Mouse (Mus musculus): ENCODE results near the gene Ctnnd2. TPM values are rescaled to one million over a fixed set of nuclear protein-coding genes. Genes with fewer than 3 reads are reported as not detected.

Gene Ctnnd2
- polyA plus RNA-seq, 1 experiment from 2014 or later, result 1.3 TPM

GRCm38 (mm10) chr15:30640651-30641050 is 468.3 kb downstream of the Ctnnd2 start:
- Histone ChIP-seq H3K4me3 (ENCODE audit: low read length) (no peak overlapping the region), H3K36me3 (ENCODE audit: control insufficient read depth, insufficient read depth, low read length) (no peaks in the 10 kb centered on the region), H3K4me2 (ENCODE audit: low read depth, low read length) (no peak overlapping the region), H3K9ac (ENCODE audit: low read depth, low read length) (no peak overlapping the region), H3K27me3 (replicated peaks; ENCODE audit: control insufficient read depth, insufficient read depth, low read length) (no peaks in the 10 kb centered on the region), H3K4me1 (ENCODE audit: control insufficient read depth, insufficient read depth, low read length) (no peaks in the 10 kb centered on the region), H3K27ac (ENCODE audit: low read length) (no peak overlapping the region), H3K9me3 (ENCODE audit: control insufficient read depth, low read length) (no peaks in the 10 kb centered on the region)
- WGBS, result 90% methylated on average over 5 of the region's 5 CpGs
- no peak for ATAC-seq

GRCm38 (mm10) chr15:30645688-30646087 is 473.3 kb downstream of the Ctnnd2 start:
- 52% methylated on average over 1 of the region's 1 CpGs for WGBS
- H3K4me2 ChIP-seq (ENCODE audit: low read depth, low read length), result no peak overlapping the region
- peaks cover 10% of the 10 kb centered on the region; the same call in 1 of the 2 replicates for H3K27me3 ChIP-seq (replicated peaks; ENCODE audit: control insufficient read depth, insufficient read depth, low read length)
- H3K36me3 ChIP-seq (ENCODE audit: control insufficient read depth, insufficient read depth, low read length), result no peaks in the 10 kb centered on the region
- H3K9ac ChIP-seq (ENCODE audit: low read depth, low read length), result no peak overlapping the region
- 0 out of 2 replicates have a peak, but pooled peaks cover 3% of the 10 kb centered on the region for H3K4me1 ChIP-seq (ENCODE audit: control insufficient read depth, insufficient read depth, low read length)
- H3K9me3 ChIP-seq (ENCODE audit: control insufficient read depth, low read length), result no peaks in the 10 kb centered on the region
- no peak for ATAC-seq
- H3K4me3 ChIP-seq (ENCODE audit: low read length), result no peak overlapping the region
- H3K27ac ChIP-seq (ENCODE audit: low read length), result no peak overlapping the region

DNA sequence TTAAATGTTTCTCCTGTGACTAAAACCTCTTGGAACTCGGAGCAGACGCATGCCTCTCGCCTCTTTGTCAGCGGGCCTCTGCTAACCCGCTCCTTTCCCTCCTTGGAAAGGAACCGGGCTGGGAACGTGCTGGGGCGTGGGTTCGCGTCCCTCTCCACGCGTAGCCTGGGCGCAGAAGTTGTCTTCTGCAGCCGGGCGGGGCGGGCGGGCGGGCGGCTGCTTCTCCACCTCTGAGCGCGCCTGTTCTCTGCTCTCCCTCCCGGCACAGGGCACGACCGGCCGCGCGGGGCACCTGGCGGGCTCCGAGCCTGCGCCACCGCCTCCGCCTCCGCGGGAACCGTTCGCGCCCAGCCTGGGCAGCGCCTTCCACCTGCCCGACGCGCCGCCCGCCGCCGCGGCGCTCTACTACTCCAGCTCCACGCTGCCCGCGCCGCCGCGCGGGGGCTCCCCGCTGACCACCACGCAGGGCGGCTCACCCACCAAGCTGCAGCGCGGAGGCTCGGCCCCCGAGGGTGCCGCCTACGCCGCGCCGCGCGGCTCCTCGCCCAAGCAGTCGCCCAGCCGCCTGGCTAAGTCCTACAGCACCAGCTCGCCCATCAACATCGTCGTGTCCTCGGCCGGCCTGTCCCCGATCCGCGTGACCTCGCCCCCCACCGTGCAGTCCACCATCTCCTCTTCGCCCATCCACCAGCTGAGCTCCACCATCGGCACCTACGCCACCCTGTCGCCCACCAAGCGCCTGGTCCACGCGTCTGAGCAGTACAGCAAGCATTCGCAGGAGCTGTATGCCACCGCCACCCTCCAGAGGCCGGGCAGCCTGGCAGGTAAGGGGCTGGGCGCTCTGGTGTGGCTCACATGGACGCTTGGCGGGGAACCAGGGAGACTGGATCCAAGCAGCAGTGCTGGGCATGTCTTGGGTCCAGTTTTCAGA is 474.4 kb downstream of the Ctnnd2 start:
- ATAC-seq, result peak; percentile 73
- Histone ChIP-seq H3K4me2 (ENCODE audit: low read depth, low read length) (peak overlapping the region; percentile 97), H3K4me3 (ENCODE audit: low read length) (peak overlapping the region; percentile 59), H3K9me3 (ENCODE audit: control insufficient read depth, low read length) (no peaks in the 10 kb centered on the region), H3K27ac (ENCODE audit: low read length) (no peak overlapping the region), H3K27me3 (replicated peaks; ENCODE audit: control insufficient read depth, insufficient read depth, low read length) (peaks cover 10% of the 10 kb centered on the region; the same call in 1 of the 2 replicates), H3K9ac (ENCODE audit: low read depth, low read length) (peak overlapping the region; percentile 63), H3K36me3 (ENCODE audit: control insufficient read depth, insufficient read depth, low read length) (no peaks in the 10 kb centered on the region), H3K4me1 (ENCODE audit: control insufficient read depth, insufficient read depth, low read length) (0 out of 2 replicates have a peak, but pooled peaks cover 3% of the 10 kb centered on the region)
- 2% methylated on average over 74 of the region's 94 CpGs for WGBS

DNA sequence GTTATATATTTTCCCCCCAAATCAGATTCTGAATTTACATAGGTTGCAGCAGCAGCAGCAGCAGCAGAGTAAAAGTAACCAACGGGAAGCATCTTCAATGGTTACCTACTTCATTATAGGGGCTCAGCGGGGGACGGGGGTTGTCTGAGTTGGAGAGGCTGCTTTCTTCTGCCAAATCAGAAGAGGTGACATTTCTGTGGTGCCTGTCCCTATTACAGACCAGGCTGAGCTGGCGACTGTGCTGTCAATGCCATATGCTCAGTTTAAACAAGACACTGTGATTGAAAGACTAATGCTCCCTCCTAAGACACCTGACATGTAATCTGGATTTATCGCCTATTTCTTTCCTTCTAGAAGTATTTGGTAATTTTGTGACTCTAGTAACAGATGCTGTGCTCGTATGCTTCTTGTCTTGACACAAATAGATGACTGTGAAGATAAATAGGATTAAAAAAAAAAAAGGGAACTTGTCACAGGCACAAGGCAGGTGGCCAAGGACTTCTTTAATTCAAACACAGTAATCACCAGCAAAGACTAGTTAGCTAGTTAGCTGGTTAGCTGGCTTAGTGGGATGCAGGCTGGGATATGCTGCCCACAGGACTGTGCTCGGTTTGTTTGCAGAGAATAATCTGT is 475.4 kb downstream of the Ctnnd2 start:
- 61% methylated on average over 7 of the region's 7 CpGs for WGBS
- Histone ChIP-seq H3K9ac (ENCODE audit: low read depth, low read length) (no peak overlapping the region), H3K4me1 (ENCODE audit: control insufficient read depth, insufficient read depth, low read length) (0 out of 2 replicates have a peak, but pooled peaks cover 3% of the 10 kb centered on the region), H3K27me3 (replicated peaks; ENCODE audit: control insufficient read depth, insufficient read depth, low read length) (peaks cover 10% of the 10 kb centered on the region; the same call in 1 of the 2 replicates), H3K9me3 (ENCODE audit: control insufficient read depth, low read length) (no peaks in the 10 kb centered on the region), H3K4me3 (ENCODE audit: low read length) (no peak overlapping the region), H3K27ac (ENCODE audit: low read length) (no peak overlapping the region), H3K4me2 (ENCODE audit: low read depth, low read length) (no peak overlapping the region), H3K36me3 (ENCODE audit: control insufficient read depth, insufficient read depth, low read length) (no peaks in the 10 kb centered on the region)
- ATAC-seq, result no peak

DNA sequence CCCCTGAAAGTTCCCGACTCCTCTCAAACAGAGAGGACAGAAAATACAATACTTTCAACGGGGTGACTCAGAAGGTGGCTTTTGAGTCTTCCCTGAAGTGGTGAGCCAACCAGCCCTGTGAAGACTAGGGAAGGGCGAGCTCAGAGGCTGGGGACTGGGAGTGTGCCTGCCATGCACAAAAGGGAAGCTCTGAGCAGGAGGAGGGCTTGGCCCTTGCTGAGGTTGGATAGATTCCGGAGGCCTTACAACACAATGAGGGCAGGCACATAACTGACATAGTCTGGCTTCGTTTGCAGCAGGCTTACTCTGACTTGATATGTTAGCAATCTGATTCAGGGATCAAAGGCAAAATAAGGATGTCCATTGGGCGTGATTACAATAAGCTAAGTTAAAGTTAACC is 477.6 kb downstream of the Ctnnd2 start:
- Histone ChIP-seq H3K4me3 (ENCODE audit: low read length) (no peak overlapping the region), H3K9ac (ENCODE audit: low read depth, low read length) (no peak overlapping the region), H3K9me3 (ENCODE audit: control insufficient read depth, low read length) (no peaks in the 10 kb centered on the region), H3K4me2 (ENCODE audit: low read depth, low read length) (no peak overlapping the region), H3K27ac (ENCODE audit: low read length) (no peak overlapping the region), H3K27me3 (replicated peaks; ENCODE audit: control insufficient read depth, insufficient read depth, low read length) (peaks cover 10% of the 10 kb centered on the region; the same call in 1 of the 2 replicates), H3K4me1 (ENCODE audit: control insufficient read depth, insufficient read depth, low read length) (0 out of 2 replicates have a peak, but pooled peaks cover 3% of the 10 kb centered on the region), H3K36me3 (ENCODE audit: control insufficient read depth, insufficient read depth, low read length) (no peaks in the 10 kb centered on the region)
- WGBS, result 58% methylated on average over 6 of the region's 6 CpGs
- no peak for ATAC-seq

DNA sequence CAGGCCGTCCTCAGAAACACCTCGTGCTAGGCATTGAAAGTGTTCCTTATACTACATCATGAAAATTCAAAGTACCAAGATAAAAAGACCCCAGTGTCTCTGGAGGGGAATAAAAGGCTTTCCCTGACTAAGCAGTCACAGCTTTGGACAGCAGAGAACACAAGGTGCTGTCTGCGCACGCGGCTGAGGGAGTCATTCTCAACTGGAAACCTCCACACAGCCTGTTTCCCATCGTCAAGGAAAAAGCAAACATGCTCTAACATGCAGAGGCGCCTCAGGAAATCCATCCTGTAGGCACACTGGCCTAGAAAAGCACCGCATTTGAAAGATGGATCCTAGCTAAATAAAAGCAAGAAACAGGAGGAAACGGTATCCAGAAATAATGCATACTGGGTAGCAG is 483.0 kb downstream of the Ctnnd2 start:
- WGBS, result 73% methylated on average over 9 of the region's 9 CpGs
- H3K9ac ChIP-seq (ENCODE audit: low read depth, low read length), result no peak overlapping the region
- no peak for ATAC-seq
- H3K4me2 ChIP-seq (ENCODE audit: low read depth, low read length), result no peak overlapping the region
- H3K27me3 ChIP-seq (replicated peaks; ENCODE audit: control insufficient read depth, insufficient read depth, low read length), result no peaks in the 10 kb centered on the region
- H3K9me3 ChIP-seq (ENCODE audit: control insufficient read depth, low read length), result no peaks in the 10 kb centered on the region
- no peaks in the 10 kb centered on the region for H3K36me3 ChIP-seq (ENCODE audit: control insufficient read depth, insufficient read depth, low read length)
- H3K4me3 ChIP-seq (ENCODE audit: low read length), result no peak overlapping the region
- H3K27ac ChIP-seq (ENCODE audit: low read length), result no peak overlapping the region
- no peaks in the 10 kb centered on the region for H3K4me1 ChIP-seq (ENCODE audit: control insufficient read depth, insufficient read depth, low read length)

GRCm38 (mm10) chr15:30657588-30657987 is 485.2 kb downstream of the Ctnnd2 start:
- H3K27me3 ChIP-seq (replicated peaks; ENCODE audit: control insufficient read depth, insufficient read depth, low read length), result no peaks in the 10 kb centered on the region
- H3K9ac ChIP-seq (ENCODE audit: low read depth, low read length), result no peak overlapping the region
- no peak overlapping the region for H3K27ac ChIP-seq (ENCODE audit: low read length)
- H3K9me3 ChIP-seq (ENCODE audit: control insufficient read depth, low read length), result no peaks in the 10 kb centered on the region
- H3K4me1 ChIP-seq (ENCODE audit: control insufficient read depth, insufficient read depth, low read length), result no peaks in the 10 kb centered on the region
- 84% methylated on average over 3 of the region's 3 CpGs for WGBS
- ATAC-seq, result no peak
- H3K4me3 ChIP-seq (ENCODE audit: low read length), result no peak overlapping the region
- no peak overlapping the region for H3K4me2 ChIP-seq (ENCODE audit: low read depth, low read length)
- no peaks in the 10 kb centered on the region for H3K36me3 ChIP-seq (ENCODE audit: control insufficient read depth, insufficient read depth, low read length)

DNA sequence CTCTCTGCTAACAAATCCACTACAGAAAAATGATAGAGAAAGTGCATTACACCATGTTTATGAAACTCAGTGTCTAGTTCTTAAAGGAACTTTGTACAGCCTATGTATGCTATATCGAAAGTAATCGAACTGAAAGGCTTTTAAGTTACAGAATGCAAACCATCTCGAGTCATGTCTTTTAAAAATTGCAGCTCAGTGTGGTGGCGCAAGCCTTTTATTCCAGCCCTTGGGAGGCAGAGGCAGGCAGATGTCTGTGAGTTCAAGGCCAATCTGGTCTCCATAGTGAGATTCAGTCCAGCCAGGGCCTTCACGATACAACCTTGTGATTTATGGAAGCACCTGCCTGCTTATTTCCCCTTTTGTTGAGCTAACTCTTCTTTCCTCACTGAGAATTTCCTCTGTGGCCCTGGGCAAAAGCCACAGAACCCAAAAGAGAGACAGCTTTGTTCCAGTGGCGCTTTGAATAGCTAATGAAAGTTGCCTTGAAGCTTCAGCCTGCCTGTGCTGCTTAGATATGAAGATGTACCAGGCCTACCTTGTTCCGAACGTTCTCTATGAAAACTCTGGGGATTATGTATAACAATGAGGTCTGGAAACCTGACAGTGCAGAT is 488.3 kb downstream of the Ctnnd2 start:
- Histone ChIP-seq H3K36me3 (ENCODE audit: control insufficient read depth, insufficient read depth, low read length) (no peaks in the 10 kb centered on the region), H3K4me2 (ENCODE audit: low read depth, low read length) (no peak overlapping the region), H3K4me1 (ENCODE audit: control insufficient read depth, insufficient read depth, low read length) (no peaks in the 10 kb centered on the region), H3K27ac (ENCODE audit: low read length) (no peak overlapping the region), H3K9ac (ENCODE audit: low read depth, low read length) (no peak overlapping the region), H3K27me3 (replicated peaks; ENCODE audit: control insufficient read depth, insufficient read depth, low read length) (no peaks in the 10 kb centered on the region), H3K4me3 (ENCODE audit: low read length) (no peak overlapping the region), H3K9me3 (ENCODE audit: control insufficient read depth, low read length) (no peaks in the 10 kb centered on the region)
- WGBS, result 87% methylated on average over 8 of the region's 8 CpGs
- no peak for ATAC-seq

DNA sequence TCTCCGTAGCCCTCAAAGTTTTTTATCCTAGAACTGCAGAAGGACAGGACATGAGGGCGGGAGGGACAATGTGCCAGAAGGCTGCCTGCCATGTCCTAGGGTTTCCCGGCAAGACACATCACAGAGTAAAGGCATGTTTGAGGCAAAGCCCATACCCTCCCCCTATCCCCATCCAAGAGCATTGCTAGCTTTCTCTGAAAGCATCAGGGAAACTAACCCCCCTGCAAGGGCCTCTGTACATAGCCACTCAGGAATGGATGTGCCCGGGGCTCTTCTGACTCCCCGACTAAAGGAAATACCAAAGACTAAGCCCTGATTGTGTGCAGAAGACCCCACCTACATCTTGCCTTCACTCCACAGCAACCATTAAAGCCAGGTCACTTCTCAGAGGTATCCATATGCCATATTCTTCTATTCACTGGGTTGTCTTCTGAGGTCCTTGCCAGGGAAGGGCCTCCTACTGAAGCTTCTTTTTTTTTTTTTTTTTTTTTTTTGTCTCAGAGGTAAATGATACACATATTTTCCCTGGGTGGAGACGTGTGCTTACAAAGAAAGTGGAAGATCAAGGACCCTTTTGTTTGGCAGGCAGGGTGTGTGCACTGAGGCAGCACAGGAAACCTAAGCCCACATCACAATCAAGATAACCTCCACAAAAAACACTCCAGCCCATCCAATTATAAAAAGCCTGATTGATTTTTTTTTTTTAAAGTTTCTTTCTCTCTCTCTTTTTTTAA is 489.5 kb downstream of the Ctnnd2 start:
- H3K27me3 ChIP-seq (replicated peaks; ENCODE audit: control insufficient read depth, insufficient read depth, low read length), result no peaks in the 10 kb centered on the region
- no peak for ATAC-seq
- H3K9me3 ChIP-seq (ENCODE audit: control insufficient read depth, low read length), result no peaks in the 10 kb centered on the region
- H3K4me2 ChIP-seq (ENCODE audit: low read depth, low read length), result no peak overlapping the region
- no peak overlapping the region for H3K4me3 ChIP-seq (ENCODE audit: low read length)
- 53% methylated on average over 6 of the region's 6 CpGs for WGBS
- no peak overlapping the region for H3K9ac ChIP-seq (ENCODE audit: low read depth, low read length)
- no peaks in the 10 kb centered on the region for H3K4me1 ChIP-seq (ENCODE audit: control insufficient read depth, insufficient read depth, low read length)
- no peak overlapping the region for H3K27ac ChIP-seq (ENCODE audit: low read length)
- no peaks in the 10 kb centered on the region for H3K36me3 ChIP-seq (ENCODE audit: control insufficient read depth, insufficient read depth, low read length)
